Mouse (Mus musculus): ENCODE measurements around the gene Olfr681.
"Not testable (repeated sequence)": the region's sequence is repeated elsewhere in the genome, so short reads cannot be mapped to it uniquely, and the experiment has no call there.

Olfr681 gene

GRCm38 (mm10) chr7:105116536-105116935 lies at the start of gene Olfr681:
Olfr681 (plus strand) TSS chr7:105116836.
- DNase-seq (ENCODE audit: low read depth): no peak

GRCm38 (mm10) chr7:105080905-105081304 lies 35.7 kb upstream of the Olfr681 start, which contains the start of gene Olfr679:
Olfr679 (plus strand) TSS chr7:105081205.
- no peak for DNase-seq (ENCODE audit: low read depth)

GRCm38 (mm10) chr7:105092717-105093116 lies 23.9 kb upstream of the Olfr681 start, which contains the start of gene Olfr680-ps1:
Olfr680-ps1 (minus strand) TSS chr7:105092817.
- not testable (repeated sequence) for DNase-seq (ENCODE audit: low read depth)

GRCm38 (mm10) chr7:105141275-105141674 lies 24.6 kb downstream of the Olfr681 start:
- DNase-seq (ENCODE audit: low read depth): no peak

GRCm38 (mm10) chr7:105146912-105147311 lies 30.3 kb downstream of the Olfr681 start, which contains the start of gene Olfr683:
Olfr683 (minus strand) TSS chr7:105147012.
- no peak for DNase-seq (ENCODE audit: low read depth)

GRCm38 (mm10) chr7:105163553-105163952 lies 46.9 kb downstream of the Olfr681 start, which contains the start of gene Olfr684:
Olfr684 (minus strand) TSS chr7:105163653.
- DNase-seq (ENCODE audit: low read depth): no peak

GRCm38 (mm10) chr7:105170773-105171172 lies 54.1 kb downstream of the Olfr681 start:
- no peak for DNase-seq (ENCODE audit: low read depth)

All from naive thymus-derived CD4-positive, alpha-beta T cell, adult 2 months (primary cell).